Mouse (Mus musculus) cortical plate, adult 2 months (tissue): ENCODE measurements around the gene Npas3. TPM values are rescaled to one million over a fixed set of nuclear protein-coding genes. Genes with fewer than 3 reads are reported as not detected.
"Not testable (repeated sequence)": the region's sequence is repeated elsewhere in the genome, so short reads cannot be mapped to it uniquely, and the experiment has no call there.

Source experiments
- H3K27ac ChIP-seq: fragments of 200-500 bp; 2 replicates; pipeline ENCODE4 v1.5.1; 2012; ENCODE audit warnings: low read length, control low read depth, inconsistent platforms; ENCODE audit not compliant: insufficient read depth
- H3K4me1 ChIP-seq: fragments of 200-500 bp; 2 replicates; pipeline ENCODE4 v1.6.1; 2011; ENCODE audit warnings: low read length; ENCODE audit not compliant: control insufficient read depth, insufficient read depth
- H3K4me3 ChIP-seq: fragments of 200-500 bp; 2 replicates; pipeline ENCODE4 v1.5.1; 2011; ENCODE audit warnings: mild to moderate bottlenecking, low read length, control low read depth; ENCODE audit not compliant: insufficient read depth
- CTCF ChIP-seq: fragments of 200-500 bp; IDR thresholded peaks from 2 replicates; pipeline ENCODE4 v1.5.1; 2011; ENCODE audit warnings: mild to moderate bottlenecking, control low read depth, low read length; ENCODE audit not compliant: insufficient read depth; ENCODE audit errors: extremely low read depth
- POLR2A ChIP-seq: fragments of 200-500 bp; IDR thresholded peaks from 2 replicates; pipeline ENCODE4 v1.6.1; 2011; ENCODE audit warnings: mild to moderate bottlenecking, low read length, control low read depth; ENCODE audit not compliant: insufficient read depth; ENCODE audit errors: extremely low read depth
- polyA plus RNA-seq: library from polyadenylated mRNA; depleted of rRNA; stranded (reverse); fragments of >200 nt; gene quantifications from 2 replicates; pipeline ENCODE4 v1.2.3, GENCODE M21; 2012

Npas3 gene
- polyA plus RNA-seq, 1 experiment = 7.9 TPM

DNA sequence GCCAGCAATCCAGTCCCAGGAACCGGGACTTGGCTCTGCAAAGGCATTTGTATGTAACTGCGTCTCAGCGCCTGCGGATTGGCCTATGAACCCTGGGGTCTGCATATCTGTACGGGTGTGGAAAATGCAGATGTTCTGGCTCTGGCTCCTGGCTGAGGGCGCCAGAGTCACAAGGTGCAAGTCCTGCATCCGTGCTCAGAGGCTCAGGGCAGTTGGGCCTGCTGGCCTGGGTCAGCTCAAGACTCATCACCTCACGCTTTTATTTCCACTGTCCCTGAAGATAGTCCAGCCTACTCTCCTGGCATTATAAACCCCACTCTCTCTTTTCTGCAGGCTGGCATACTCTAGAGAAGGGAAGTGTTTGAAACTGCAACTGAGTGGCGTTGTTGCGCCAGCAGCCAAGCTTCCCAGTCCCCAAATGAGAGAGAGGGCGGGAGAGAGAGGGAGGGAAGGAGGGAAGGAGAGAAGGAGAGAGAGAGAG lies 3.3 kb downstream of the Npas3 start:
- H3K4me1 ChIP-seq = no peaks in the 10 kb centered on the region
- no peak overlapping the region; the same call in 1 of the 2 replicates for H3K27ac ChIP-seq
- peak overlapping the region; percentile 6 for H3K4me3 ChIP-seq
- TF ChIP-seq CTCF (peak; percentile 22; the same call in 1 of the 2 replicates), POLR2A (no peak)

DNA sequence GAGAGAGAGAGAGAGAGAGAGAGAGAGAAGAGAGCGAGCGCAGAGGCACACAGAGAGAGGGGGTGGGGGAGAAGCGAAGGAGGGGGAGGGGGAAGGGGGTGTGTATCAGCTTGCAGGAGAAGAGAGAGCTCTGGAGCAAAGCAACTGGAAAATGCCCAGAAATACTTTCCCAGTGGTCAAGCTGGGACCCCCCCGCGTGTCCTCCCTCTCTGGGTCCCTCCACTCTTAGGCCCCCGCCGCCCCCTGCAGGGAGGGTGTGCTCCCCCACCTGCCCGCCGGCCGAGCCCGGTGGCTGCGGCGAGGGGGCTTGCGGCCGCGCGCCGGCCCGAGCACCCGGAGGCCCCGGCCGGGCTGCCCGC lies 3.7 kb downstream of the Npas3 start:
- peak overlapping the region; percentile 6 for H3K4me3 ChIP-seq
- H3K4me1 ChIP-seq = no peaks in the 10 kb centered on the region
- H3K27ac ChIP-seq = no peak overlapping the region
- TF ChIP-seq POLR2A = no peak
- no peak for TF ChIP-seq CTCF

GRCm38 (mm10) chr12:53252572-53253422 lies 4.3 kb downstream of the Npas3 start:
- Histone ChIP-seq H3K4me1 (no peaks in the 10 kb centered on the region), H3K4me3 (peak overlapping the region; percentile 6), H3K27ac (no peak overlapping the region)
- no peak for TF ChIP-seq CTCF
- TF ChIP-seq POLR2A = no peak

- Histone ChIP-seq H3K4me3 (peak overlapping the region; percentile 6), H3K27ac (peak overlapping the region; percentile 29; the same call in 1 of the 2 replicates)
Observed at GRCm38 (mm10) chr12:53253461-53254159, 5.1 kb downstream of the Npas3 start.

DNA sequence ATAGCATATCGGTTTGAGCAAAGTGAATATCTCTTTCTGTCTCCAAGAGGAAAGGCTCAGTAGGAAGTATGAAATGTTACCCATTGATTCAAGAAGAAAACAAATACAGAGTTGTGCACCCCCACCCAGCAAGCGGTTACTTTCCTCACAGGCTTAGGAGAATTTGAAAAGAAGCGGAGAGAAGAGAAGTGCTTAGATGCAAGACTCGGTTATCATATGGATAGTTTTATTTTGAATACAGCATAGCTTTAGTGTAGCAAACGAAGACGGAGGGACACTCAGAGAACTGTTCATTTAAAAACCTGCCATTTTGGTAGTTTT lies 5.6 kb downstream of the Npas3 start:
- Histone ChIP-seq H3K4me3 (peak overlapping the region; percentile 6), H3K27ac (no peak overlapping the region), H3K4me1 (no peaks in the 10 kb centered on the region)
- TF ChIP-seq POLR2A (no peak), CTCF (no peak)

More at GRCm38 (mm10) chr12:53253461-53254159, 5.1 kb downstream of the Npas3 start:
- no peaks in the 10 kb centered on the region for H3K4me1 ChIP-seq
- TF ChIP-seq CTCF (no peak), POLR2A (no peak)

DNA sequence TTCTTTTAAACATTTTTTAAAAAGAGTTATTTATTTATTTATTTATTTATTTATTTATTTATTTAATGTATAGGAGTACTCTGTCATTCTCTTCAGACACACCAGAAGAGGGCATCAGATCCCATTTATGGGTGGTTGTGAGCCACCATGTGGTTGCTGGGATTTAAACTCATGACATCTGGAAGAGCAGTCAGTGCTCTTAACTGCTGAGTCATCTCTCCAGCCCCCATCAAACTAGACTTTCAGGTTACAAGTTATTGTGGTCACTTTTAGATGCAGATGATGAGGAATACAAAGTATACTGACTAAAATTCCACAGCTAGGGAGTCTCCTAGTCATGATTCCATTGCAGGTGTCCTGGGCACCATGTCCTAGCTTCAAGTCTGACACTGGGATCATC lies 26.0 kb downstream of the Npas3 start:
- not testable (repeated sequence) for H3K27ac ChIP-seq, H3K4me1 ChIP-seq, H3K4me3 ChIP-seq

GRCm38 (mm10) chr12:53277393-53277792 lies 28.9 kb downstream of the Npas3 start:
- TF ChIP-seq POLR2A (no peak), CTCF (no peak)
- H3K4me3 ChIP-seq = no peak overlapping the region
- H3K4me1 ChIP-seq = no peaks in the 10 kb centered on the region
- no peak overlapping the region for H3K27ac ChIP-seq

- no peak overlapping the region for H3K4me3 ChIP-seq
- TF ChIP-seq CTCF = no peak
- no peak for TF ChIP-seq POLR2A
- no peak overlapping the region for H3K27ac ChIP-seq
- no peaks in the 10 kb centered on the region for H3K4me1 ChIP-seq
Observed at GRCm38 (mm10) chr12:53290341-53290740, 41.9 kb downstream of the Npas3 start.

DNA sequence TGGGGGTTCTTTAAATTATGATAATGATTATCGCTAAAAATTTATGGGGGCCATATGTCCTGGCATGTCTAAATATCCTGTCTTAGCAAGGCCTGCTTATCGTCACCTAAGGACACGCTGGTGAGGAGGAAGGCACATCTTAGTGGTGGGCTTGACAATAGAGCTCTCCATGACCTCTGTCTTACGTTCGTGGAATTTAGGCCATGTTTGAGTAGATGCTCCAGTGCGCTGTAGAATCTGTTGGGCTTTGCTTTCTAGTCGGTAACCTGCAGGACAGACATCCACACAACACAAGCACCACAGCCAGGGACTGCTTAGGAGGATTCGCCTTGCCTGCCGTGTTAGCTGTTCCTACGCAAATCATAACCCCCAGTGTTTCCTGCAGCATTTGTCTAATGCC lies 42.4 kb downstream of the Npas3 start:
- TF ChIP-seq POLR2A = no peak
- TF ChIP-seq CTCF = no peak
- Histone ChIP-seq H3K4me3 (no peak overlapping the region), H3K4me1 (no peaks in the 10 kb centered on the region), H3K27ac (no peak overlapping the region)

- TF ChIP-seq CTCF (no peak), POLR2A (no peak)
- no peaks in the 10 kb centered on the region for H3K4me1 ChIP-seq
- 0 out of 2 replicates have a peak overlapping the region, but pooled peaks have one; percentile 22 for H3K27ac ChIP-seq
- H3K4me3 ChIP-seq = no peak overlapping the region
Observed at GRCm38 (mm10) chr12:53292010-53292409, 43.5 kb downstream of the Npas3 start.
